Mouse (Mus musculus) midbrain, embryonic 14.5 days (tissue): Measurements from ENCODE around the gene Afm. TPM values are rescaled to one million over a fixed set of nuclear protein-coding genes. Genes with fewer than 3 reads are reported as not detected.

Source experiments
- ATAC-seq: fragments of 200-750 bp; cut with Nextera tagmentation; 2 replicates; pipeline ENCODE4 v1.8.0; 2017; ENCODE audit warnings: moderate number of reproducible peaks, moderate library complexity; ENCODE audit not compliant: low FRiP score, low TSS enrichment
- DNase-seq: peaks from one replicate; pipeline ENCODE4 v3.0.0-alpha.2; 2015
- H3K27ac ChIP-seq: fragments of 300-500 bp; sonication (generic); replicated peaks from 2 replicates; pipeline ENCODE4 v1.5.1; 2014; ENCODE audit warnings: mild to moderate bottlenecking, low read depth, low read length, moderate library complexity
- H3K27me3 ChIP-seq: fragments of 300-500 bp; sonication (generic); 2 replicates; pipeline ENCODE4 v1.6.1; 2014; ENCODE audit warnings: low read length, control low read depth, mixed read lengths; ENCODE audit not compliant: control insufficient read depth, insufficient read depth
- H3K36me3 ChIP-seq: fragments of 300-500 bp; sonication (generic); 2 replicates; pipeline ENCODE4 v1.6.1; 2014; ENCODE audit warnings: low read length, control low read depth; ENCODE audit not compliant: control insufficient read depth, insufficient read depth
- H3K4me1 ChIP-seq: fragments of 300-500 bp; sonication (generic); 2 replicates; pipeline ENCODE4 v1.6.1; 2014; ENCODE audit warnings: mild to moderate bottlenecking, antibody characterized with exemption, low read length, control low read depth; ENCODE audit not compliant: control insufficient read depth, insufficient read depth
- H3K4me2 ChIP-seq: fragments of 300-500 bp; sonication (generic); 2 replicates; pipeline ENCODE4 v1.6.1; 2014; ENCODE audit warnings: mild to moderate bottlenecking, low read length, moderate library complexity
- H3K4me3 ChIP-seq: fragments of 300-500 bp; sonication (generic); replicated peaks from 2 replicates; pipeline ENCODE4 v1.5.1; 2014; ENCODE audit warnings: low read depth, low read length
- H3K9ac ChIP-seq: fragments of 300-500 bp; sonication (generic); replicated peaks from 2 replicates; pipeline ENCODE4 v1.6.1; 2014; ENCODE audit warnings: mild to moderate bottlenecking, low read length, moderate library complexity
- H3K9me3 ChIP-seq: fragments of 300-500 bp; sonication (generic); 2 replicates; pipeline ENCODE4 v1.6.1; 2016; ENCODE audit warnings: low read length, control low read depth, mixed read lengths; ENCODE audit not compliant: control insufficient read depth
- WGBS: fragments of 180-500 bp; shearing (Covaris S2); extraction: QIAGEN DNeasy Blood & Tissue Kit; methylation state at CpG from one replicate; pipeline ENCODE4 v1.1.7; 2014; 5-methylcytosine and 5-hydroxymethylcytosine counted together
- polyA plus RNA-seq: library from polyadenylated mRNA; unstranded; fragments of >200 nt; fragmentation: Nextera tagmentation; extraction: Ambion mirVana; gene quantifications from 2 replicates; pipeline ENCODE4 v1.2.1, GENCODE M21; 2014

Afm gene
- polyA plus RNA-seq, 1 experiment from 2014 or later: not detected

DNA sequence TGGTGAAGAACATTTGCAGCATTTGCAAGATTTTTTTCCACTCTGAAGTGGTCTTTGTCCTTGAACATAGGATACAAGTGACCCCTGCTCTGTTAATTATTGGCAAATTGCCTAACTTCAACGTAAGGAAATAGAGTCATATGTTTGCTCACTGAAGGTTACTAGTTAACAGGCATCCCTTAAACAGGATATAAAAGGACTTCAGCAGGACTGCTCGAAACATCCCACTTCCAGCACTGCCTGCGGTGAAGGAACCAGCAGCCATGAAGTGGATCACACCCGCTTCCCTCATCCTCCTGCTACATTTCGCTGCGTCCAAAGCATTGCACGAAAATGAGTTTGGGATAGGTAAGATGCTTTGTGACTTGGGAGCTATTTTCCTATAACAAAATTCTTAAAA lies 28.2 kb upstream of the Afm start, which contains the start of gene Afp:
Gene Afp, plus strand, starts transcription at position 220 of the 400 bp plus-strand sequence.
- no peaks in the 10 kb centered on the region for H3K36me3 ChIP-seq
- ATAC-seq: no peak

DNA sequence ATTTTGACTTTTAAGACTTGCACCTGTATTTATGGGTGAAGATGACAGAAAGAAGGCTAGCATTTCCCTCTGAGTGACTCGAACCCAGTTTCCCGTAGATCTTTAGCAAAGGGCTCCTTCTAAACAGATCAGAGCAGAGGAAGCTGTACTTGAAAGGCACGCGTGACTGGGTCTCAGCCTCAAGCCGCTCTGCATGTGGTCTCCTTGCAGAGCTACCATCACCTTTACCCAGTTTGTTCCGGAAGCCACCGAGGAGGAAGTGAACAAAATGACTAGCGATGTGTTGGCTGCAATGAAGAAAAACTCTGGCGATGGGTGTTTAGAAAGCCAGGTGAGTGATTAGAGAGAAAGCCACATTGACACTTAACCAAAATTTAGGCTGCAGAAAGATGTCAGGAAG lies 26.3 kb upstream of the Afm start:
- ATAC-seq: no peak
- Histone ChIP-seq H3K4me1 (no peaks in the 10 kb centered on the region), H3K27ac (no peak overlapping the region), H3K4me2 (no peak overlapping the region), H3K36me3 (no peaks in the 10 kb centered on the region), H3K9ac (no peak overlapping the region), H3K27me3 (no peaks in the 10 kb centered on the region), H3K9me3 (no peaks in the 10 kb centered on the region), H3K4me3 (no peak overlapping the region)
- 76% methylated on average over 9 of the region's 9 CpGs for WGBS
- DNase-seq: no peak

More for the DNA sequence above, 28.2 kb upstream of the Afm start, which contains the start of gene Afp:
- Histone ChIP-seq H3K27me3 (no peaks in the 10 kb centered on the region), H3K27ac (no peak within 1 kb of the TSS), H3K9ac (no peak within 1 kb of the TSS), H3K4me3 (no peak within 1 kb of the TSS), H3K4me2 (no peak within 1 kb of the TSS), H3K9me3 (no peaks in the 10 kb centered on the region), H3K4me1 (no peaks in the 10 kb centered on the region)
- no peak for DNase-seq
- 90% methylated on average over 7 of the region's 7 CpGs for WGBS

DNA sequence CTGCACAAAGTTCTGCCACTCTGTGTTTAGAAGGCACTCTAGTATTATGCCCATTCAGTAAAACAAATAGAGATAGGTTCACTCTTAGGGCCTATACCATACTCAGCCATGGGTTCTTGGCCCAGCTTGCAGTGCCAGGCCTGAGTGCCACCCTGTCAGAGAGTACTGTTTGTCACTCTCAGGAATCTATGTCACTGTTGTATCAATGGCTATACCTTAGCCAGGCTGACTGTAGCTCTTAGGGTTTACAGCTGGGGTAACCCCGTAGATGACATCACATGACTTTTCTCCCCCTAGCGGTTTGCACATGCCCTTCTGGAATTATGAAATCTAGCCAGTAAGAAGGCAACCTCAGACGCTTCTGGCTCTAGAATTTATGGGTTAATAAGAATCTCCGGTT lies 24.4 kb upstream of the Afm start:
- no peaks in the 10 kb centered on the region for H3K36me3 ChIP-seq
- ATAC-seq: no peak
- no peaks in the 10 kb centered on the region for H3K9me3 ChIP-seq
- no peak overlapping the region for H3K4me3 ChIP-seq
- WGBS: 89% methylated on average over 4 of the region's 4 CpGs
- H3K4me2 ChIP-seq: no peak overlapping the region
- H3K9ac ChIP-seq: no peak overlapping the region
- no peak for DNase-seq
- H3K27ac ChIP-seq: no peak overlapping the region
- no peaks in the 10 kb centered on the region for H3K4me1 ChIP-seq
- no peaks in the 10 kb centered on the region for H3K27me3 ChIP-seq

DNA sequence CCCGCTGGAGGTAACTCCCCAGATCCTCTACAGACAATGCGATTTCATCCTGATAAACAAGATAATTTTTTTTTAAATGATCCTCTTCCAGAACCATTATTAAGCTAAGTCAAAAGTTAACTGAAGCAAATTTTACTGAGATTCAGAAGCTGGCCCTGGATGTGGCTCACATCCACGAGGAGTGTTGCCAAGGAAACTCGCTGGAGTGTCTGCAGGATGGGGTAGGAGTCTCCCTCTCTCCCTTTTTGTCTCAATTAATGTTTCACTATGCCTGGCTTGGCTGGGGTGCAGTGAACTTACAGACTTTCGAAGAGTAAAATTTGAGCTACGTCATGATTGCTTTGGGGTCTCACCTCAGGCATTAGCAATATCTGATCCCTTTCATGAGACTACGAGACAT lies 19.2 kb upstream of the Afm start:
- Histone ChIP-seq H3K9me3 (no peaks in the 10 kb centered on the region), H3K27ac (no peak overlapping the region), H3K27me3 (no peaks in the 10 kb centered on the region), H3K4me1 (no peaks in the 10 kb centered on the region), H3K9ac (no peak overlapping the region), H3K4me2 (no peak overlapping the region), H3K36me3 (no peaks in the 10 kb centered on the region), H3K4me3 (no peak overlapping the region)
- 59% methylated on average over 7 of the region's 7 CpGs for WGBS
- DNase-seq: no peak
- no peak for ATAC-seq

DNA sequence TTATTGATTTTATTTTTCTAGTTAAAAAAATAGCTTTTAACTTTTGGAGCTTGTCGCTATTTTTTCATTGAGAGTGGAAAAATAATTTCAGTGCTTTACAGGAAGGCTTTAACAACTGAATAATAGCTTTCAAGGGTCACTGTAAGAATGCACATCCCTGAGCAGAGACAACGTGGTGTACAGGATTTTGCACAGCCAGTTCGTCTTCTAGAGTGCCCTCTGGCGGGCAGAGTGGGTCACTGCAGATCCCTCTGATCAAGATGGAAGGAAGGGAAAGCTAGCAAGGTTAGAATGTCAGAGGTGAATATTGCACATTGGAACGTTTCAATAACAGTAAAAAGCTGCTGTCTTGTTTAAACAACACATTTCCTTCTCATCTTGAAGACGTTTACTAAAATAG lies 18.0 kb upstream of the Afm start:
- WGBS: 5% methylated on average over 6 of the region's 6 CpGs
- H3K27ac ChIP-seq: no peak overlapping the region

DNA sequence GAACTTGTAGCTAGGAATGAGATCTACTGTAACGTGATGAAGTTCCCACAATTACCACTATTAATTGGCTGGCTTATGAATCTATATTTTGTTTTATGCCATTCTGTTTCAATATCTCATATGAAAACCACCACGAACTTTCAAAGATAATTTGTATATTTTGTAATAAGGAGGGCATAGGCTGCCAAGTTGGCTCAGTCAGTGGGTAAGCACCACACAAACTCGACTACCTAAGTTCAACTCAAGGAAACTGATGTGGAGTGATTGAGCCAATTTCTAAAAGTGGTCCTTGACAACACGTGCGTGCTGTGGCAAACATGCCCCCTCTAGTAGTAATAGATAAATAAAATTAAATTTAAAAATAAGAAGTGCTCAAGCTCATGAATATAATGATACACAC lies 17.0 kb upstream of the Afm start:
- Histone ChIP-seq H3K9me3 (no peaks in the 10 kb centered on the region), H3K36me3 (no peaks in the 10 kb centered on the region), H3K27ac (no peak overlapping the region), H3K4me2 (no peak overlapping the region), H3K4me3 (no peak overlapping the region), H3K9ac (no peak overlapping the region), H3K27me3 (no peaks in the 10 kb centered on the region), H3K4me1 (no peaks in the 10 kb centered on the region)
- DNase-seq (no peak), ATAC-seq (no peak)
- WGBS: 90% methylated on average over 5 of the region's 5 CpGs

More for the DNA sequence above, 18.0 kb upstream of the Afm start:
- Histone ChIP-seq H3K27me3 (no peaks in the 10 kb centered on the region), H3K4me2 (no peak overlapping the region), H3K9ac (no peak overlapping the region), H3K36me3 (no peaks in the 10 kb centered on the region), H3K9me3 (no peaks in the 10 kb centered on the region), H3K4me1 (no peaks in the 10 kb centered on the region), H3K4me3 (no peak overlapping the region)
- ATAC-seq: peak; percentile 81; the same call in 1 of the 2 replicates
- peak; percentile 85 for DNase-seq

DNA sequence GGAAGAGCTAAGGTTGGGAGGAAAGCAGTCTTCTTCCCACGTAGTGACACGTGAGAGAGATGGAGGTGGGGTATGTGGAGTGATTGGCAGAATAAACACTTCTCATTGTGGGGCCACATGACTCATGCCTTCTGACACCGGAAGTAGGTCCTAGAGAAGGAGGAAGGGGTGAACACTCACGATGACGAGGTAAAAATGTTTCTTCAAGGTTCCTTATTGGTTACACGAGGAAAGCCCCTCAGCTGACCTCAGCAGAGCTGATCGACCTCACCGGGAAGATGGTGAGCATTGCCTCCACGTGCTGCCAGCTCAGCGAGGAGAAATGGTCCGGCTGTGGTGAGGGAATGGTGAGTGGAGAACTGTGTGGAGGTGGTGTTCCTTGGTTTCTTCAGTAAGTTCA lies 14.0 kb upstream of the Afm start:
- H3K9me3 ChIP-seq: no peaks in the 10 kb centered on the region
- no peak overlapping the region for H3K27ac ChIP-seq
- H3K27me3 ChIP-seq: no peaks in the 10 kb centered on the region
- H3K9ac ChIP-seq: no peak overlapping the region
- no peak overlapping the region for H3K4me2 ChIP-seq
- H3K4me1 ChIP-seq: 0 out of 2 replicates have a peak, but pooled peaks cover 5% of the 10 kb centered on the region
- H3K36me3 ChIP-seq: no peaks in the 10 kb centered on the region
- no peak overlapping the region for H3K4me3 ChIP-seq
- 88% methylated on average over 11 of the region's 11 CpGs for WGBS
- ATAC-seq (no peak), DNase-seq (no peak)

DNA sequence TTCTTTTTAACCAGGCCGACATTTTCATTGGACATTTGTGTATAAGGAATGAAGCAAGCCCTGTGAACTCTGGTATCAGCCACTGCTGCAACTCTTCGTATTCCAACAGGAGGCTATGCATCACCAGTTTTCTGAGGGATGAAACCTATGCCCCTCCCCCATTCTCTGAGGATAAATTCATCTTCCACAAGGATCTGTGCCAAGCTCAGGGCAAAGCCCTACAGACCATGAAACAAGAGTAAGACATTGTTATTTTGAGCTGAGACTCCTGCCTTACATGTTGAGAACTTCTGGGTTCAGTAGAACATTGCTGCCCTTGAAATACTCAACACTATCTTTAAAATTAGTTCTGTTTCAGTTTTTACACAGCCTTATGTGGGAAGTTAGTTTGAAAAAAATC lies 12.2 kb upstream of the Afm start:
- Histone ChIP-seq H3K36me3 (no peaks in the 10 kb centered on the region), H3K9ac (no peak overlapping the region), H3K4me3 (no peak overlapping the region), H3K4me2 (no peak overlapping the region), H3K27me3 (no peaks in the 10 kb centered on the region), H3K4me1 (0 out of 2 replicates have a peak, but pooled peaks cover 5% of the 10 kb centered on the region), H3K27ac (no peak overlapping the region), H3K9me3 (no peaks in the 10 kb centered on the region)
- ATAC-seq: no peak
- DNase-seq: no peak
- WGBS: 46% methylated on average over 2 of the region's 2 CpGs

DNA sequence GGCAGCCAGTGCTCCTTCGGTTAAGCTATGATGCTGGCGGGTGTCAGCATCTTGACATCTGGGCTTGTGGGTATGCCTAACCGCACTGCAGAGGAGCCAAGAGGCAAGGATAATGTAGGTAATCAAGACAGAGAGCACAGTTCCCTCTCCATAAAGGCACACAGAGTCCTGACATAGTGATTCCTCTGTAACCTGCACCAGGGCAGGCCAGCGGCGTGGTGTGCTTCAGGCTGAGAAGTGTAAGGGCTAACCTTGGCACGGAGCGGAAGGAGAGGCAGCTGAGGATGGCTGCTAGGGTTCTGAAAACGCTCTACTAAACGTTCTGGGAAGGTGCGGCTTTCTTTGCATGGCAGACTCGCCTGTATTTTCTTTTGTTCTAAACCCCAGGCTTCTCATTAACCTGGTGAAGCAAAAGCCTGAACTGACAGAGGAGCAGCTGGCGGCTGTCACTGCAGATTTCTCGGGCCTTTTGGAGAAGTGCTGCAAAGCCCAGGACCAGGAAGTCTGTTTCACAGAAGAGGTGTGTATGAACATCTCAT lies 11.3 kb upstream of the Afm start:
- Histone ChIP-seq H3K9me3 (no peaks in the 10 kb centered on the region), H3K4me2 (peak overlapping the region; percentile 35), H3K27ac (peak overlapping the region; percentile 60), H3K36me3 (no peaks in the 10 kb centered on the region), H3K4me3 (no peak overlapping the region), H3K4me1 (0 out of 2 replicates have a peak, but pooled peaks cover 5% of the 10 kb centered on the region), H3K27me3 (no peaks in the 10 kb centered on the region), H3K9ac (no peak overlapping the region; the same call in 1 of the 2 replicates)
- DNase-seq (peak; percentile 51), ATAC-seq (peak; percentile 57; the same call in 1 of the 2 replicates)
- 36% methylated on average over 13 of the region's 13 CpGs for WGBS
